Mouse (Mus musculus) forebrain, embryonic 11.5 days (tissue): ENCODE results near the gene Tnnt1. TPM values are rescaled to one million over a fixed set of nuclear protein-coding genes. Genes with fewer than 3 reads are reported as not detected.

ENCODE experiments used
- ATAC-seq: fragments of 200-750 bp; cut with Nextera tagmentation; replicated peaks from 2 replicates; pipeline ENCODE4 v1.8.0; 2017; ENCODE audit warnings: moderate TSS enrichment; ENCODE audit not compliant: low FRiP score
- DNase-seq: peaks from one replicate; pipeline ENCODE4 v3.0.0-alpha.2; 2017; ENCODE audit warnings: low spot score
- H3K27ac ChIP-seq: fragments of 300-500 bp; sonication (generic); 2 replicates; pipeline ENCODE4 v1.5.1; 2014; ENCODE audit warnings: low read depth, low read length
- H3K27me3 ChIP-seq: fragments of 300-500 bp; sonication (generic); 2 replicates; pipeline ENCODE4 v1.6.1; 2014; ENCODE audit warnings: mild to moderate bottlenecking, low read length, mixed read lengths; ENCODE audit not compliant: control insufficient read depth, insufficient read depth
- H3K36me3 ChIP-seq: fragments of 300-500 bp; sonication (generic); 2 replicates; pipeline ENCODE4 v1.6.1; 2014; ENCODE audit warnings: mild to moderate bottlenecking, low read length, moderate library complexity, mixed read lengths; ENCODE audit not compliant: control insufficient read depth, insufficient read depth
- H3K4me1 ChIP-seq: fragments of 300-500 bp; sonication (generic); replicated peaks from 2 replicates; pipeline ENCODE4 v1.6.1; 2014; ENCODE audit warnings: low read length, mixed read lengths; ENCODE audit not compliant: control insufficient read depth, insufficient read depth
- H3K4me2 ChIP-seq: fragments of 300-500 bp; sonication (generic); 2 replicates; pipeline ENCODE4 v1.6.1; 2014; ENCODE audit warnings: low read depth, mild to moderate bottlenecking, low read length, moderate library complexity, mixed read lengths; ENCODE audit not compliant: severe bottlenecking
- H3K4me3 ChIP-seq: fragments of 300-500 bp; sonication (generic); 2 replicates; pipeline ENCODE4 v1.5.1; 2014; ENCODE audit warnings: low read depth, low read length
- H3K9ac ChIP-seq: fragments of 300-500 bp; sonication (generic); 2 replicates; pipeline ENCODE4 v1.6.1; 2014; ENCODE audit warnings: low read length
- H3K9me3 ChIP-seq: fragments of 300-500 bp; sonication (generic); 2 replicates; pipeline ENCODE4 v1.6.1; 2016; ENCODE audit warnings: low read length, mixed read lengths; ENCODE audit not compliant: control insufficient read depth
- WGBS: fragments of 180-500 bp; shearing (Covaris S2); extraction: QIAGEN DNeasy Blood & Tissue Kit; methylation state at CpG from one replicate; pipeline ENCODE4 v1.1.7; 2014; 5-methylcytosine and 5-hydroxymethylcytosine counted together
- polyA plus RNA-seq: library from polyadenylated mRNA; unstranded; fragments of >200 nt; fragmentation: Nextera tagmentation; extraction: Ambion mirVana; gene quantifications from 2 replicates; pipeline ENCODE4 v1.2.1, GENCODE M21; 2014

Gene Tnnt1
- polyA plus RNA-seq, 1 experiment from 2014 or later = 4.2 TPM

DNA sequence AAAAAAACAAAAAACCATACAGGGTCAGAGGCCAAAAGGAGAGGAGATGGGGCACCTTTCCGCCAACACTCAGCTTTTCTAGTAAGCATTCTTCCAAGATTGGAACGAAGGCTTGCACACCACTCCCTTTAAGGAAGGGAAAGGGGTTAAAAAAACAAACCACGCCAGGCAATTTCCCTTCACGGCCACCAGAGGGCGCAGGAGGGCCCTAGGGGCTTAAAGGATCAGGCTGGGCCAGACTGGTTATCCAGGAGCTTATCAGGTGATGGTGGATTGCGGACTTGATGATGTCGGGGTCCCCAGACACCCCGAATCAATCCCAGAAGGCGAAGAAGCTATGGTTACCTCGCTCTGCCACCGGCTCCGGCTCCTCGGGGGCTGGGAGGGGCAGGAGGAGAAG is 2.9 kb downstream of the Tnnt1 start:
- H3K4me3 ChIP-seq = no peak overlapping the region
- H3K9me3 ChIP-seq = no peaks in the 10 kb centered on the region
- H3K4me2 ChIP-seq = no peak overlapping the region
- 26% methylated on average over 13 of the region's 13 CpGs for WGBS
- ATAC-seq (no peak), DNase-seq (peak; percentile 68)
- H3K36me3 ChIP-seq = no peaks in the 10 kb centered on the region
- no peak overlapping the region for H3K27ac ChIP-seq
- no peaks in the 10 kb centered on the region for H3K27me3 ChIP-seq
- no peak overlapping the region for H3K9ac ChIP-seq
- H3K4me1 ChIP-seq = peaks cover 7% of the 10 kb centered on the region

DNA sequence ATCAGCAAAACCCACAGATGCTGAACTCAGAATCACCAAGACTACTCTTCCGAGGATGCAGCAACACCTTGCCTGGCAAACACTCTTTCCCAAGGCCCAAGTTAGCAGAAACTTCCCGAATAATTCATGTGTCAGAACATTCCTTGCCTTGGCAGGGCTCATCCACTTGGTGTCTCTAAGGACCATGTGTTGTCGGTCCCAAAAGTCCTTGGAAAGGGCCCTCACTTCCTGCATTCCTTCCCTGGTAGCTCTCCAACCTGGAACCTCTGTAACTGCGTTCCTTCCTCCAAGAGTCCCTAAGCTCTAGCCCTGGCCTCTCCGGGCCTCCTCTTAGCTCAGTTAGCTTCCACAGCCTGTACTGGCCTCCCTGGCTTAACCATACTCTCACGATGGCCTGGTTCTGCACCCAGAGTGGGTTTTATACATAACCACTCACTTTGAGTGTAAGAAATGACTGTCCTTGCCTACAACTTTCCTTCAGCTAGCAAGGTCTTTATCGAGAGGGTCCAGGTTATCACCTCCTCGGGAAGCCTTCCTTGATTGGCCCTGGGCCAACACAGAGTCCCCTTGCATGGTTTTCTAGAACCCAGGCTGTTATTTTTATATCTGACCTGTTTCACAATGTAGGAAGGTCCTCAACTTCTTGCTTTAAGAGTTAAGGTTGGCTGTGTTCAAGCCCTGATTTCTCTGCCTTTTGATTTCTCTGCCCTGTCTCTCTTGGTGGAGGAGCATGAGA is 4.5 kb downstream of the Tnnt1 start:
- ATAC-seq (no peak), DNase-seq (no peak)
- WGBS = 81% methylated on average over 8 of the region's 8 CpGs
- Histone ChIP-seq H3K9me3 (no peaks in the 10 kb centered on the region), H3K4me2 (no peak overlapping the region), H3K27me3 (no peaks in the 10 kb centered on the region), H3K9ac (no peak overlapping the region), H3K27ac (no peak overlapping the region), H3K4me3 (no peak overlapping the region), H3K4me1 (peaks cover 7% of the 10 kb centered on the region), H3K36me3 (no peaks in the 10 kb centered on the region)

DNA sequence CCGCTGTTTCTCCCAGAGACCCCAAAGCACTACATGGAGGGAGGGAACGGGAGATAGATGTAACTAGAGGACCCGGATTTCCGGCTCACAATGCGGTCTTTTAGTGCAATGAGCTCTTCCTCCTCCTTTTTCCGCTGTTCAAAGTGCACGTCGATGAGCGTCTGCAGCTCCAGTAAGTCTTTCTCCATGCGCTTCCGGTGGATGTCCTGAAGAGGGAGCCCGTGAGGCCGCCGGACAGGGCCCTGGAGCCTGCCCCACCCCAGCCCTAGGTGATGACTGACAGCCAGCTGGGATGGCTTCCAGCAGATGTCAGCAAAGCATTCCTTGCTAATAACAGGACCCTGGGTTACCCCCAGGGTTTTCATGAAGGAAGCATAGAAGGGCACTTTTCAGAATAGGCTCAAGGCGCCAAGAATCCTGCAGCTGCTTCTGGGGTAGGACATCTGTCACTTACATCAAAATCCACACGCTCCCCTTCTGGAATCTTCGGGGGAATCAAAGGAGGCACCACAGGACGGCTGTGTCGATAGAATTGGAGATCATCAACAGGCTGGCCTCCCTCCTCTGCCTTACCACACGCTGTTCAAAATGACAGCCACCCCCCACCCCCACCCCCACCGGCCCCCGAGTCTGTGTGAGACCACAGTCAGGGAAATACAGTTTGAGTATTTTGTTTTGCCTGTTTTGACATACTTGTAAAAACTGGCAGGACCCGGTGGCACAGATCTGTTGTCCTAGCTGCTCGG is 6.1 kb downstream of the Tnnt1 start:
- peak; percentile 82 for ATAC-seq
- peak; percentile 89 for DNase-seq
- no peak overlapping the region for H3K9ac ChIP-seq
- H3K27ac ChIP-seq = no peak overlapping the region
- 0 out of 2 replicates have a peak, but pooled peaks cover 2% of the 10 kb centered on the region for H3K4me1 ChIP-seq
- no peak overlapping the region for H3K4me3 ChIP-seq
- H3K27me3 ChIP-seq = no peaks in the 10 kb centered on the region
- H3K4me2 ChIP-seq = 0 out of 2 replicates have a peak overlapping the region, but pooled peaks have one; percentile 29
- no peaks in the 10 kb centered on the region for H3K36me3 ChIP-seq
- no peaks in the 10 kb centered on the region for H3K9me3 ChIP-seq
- WGBS = 21% methylated on average over 24 of the region's 24 CpGs

DNA sequence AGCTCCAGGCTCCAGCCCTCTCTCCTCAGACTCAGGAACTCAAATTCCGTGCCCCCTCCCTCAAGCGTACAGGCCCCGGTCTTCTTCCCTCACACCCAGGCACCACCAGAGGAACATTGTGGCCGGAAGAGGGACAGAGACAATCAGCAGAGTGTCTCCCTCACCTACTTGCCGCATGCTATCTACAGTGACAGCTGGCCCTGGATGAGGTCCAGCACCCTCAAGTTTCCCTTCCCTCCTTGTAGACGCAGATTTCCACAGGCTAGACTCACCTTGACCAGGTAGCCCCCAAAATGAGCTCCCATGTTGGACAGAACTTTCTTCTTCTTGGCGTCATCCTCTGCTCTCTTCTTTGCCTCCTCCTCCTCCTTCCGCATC is 7.5 kb downstream of the Tnnt1 start:
- DNase-seq (no peak), ATAC-seq (no peak)
- WGBS = 93% methylated on average over 8 of the region's 8 CpGs
- no peak overlapping the region for H3K27ac ChIP-seq
- no peaks in the 10 kb centered on the region for H3K36me3 ChIP-seq
- no peaks in the 10 kb centered on the region for H3K4me1 ChIP-seq
- H3K4me3 ChIP-seq = no peak overlapping the region
- H3K27me3 ChIP-seq = no peaks in the 10 kb centered on the region
- no peak overlapping the region for H3K9ac ChIP-seq
- no peak overlapping the region for H3K4me2 ChIP-seq
- H3K9me3 ChIP-seq = no peaks in the 10 kb centered on the region

DNA sequence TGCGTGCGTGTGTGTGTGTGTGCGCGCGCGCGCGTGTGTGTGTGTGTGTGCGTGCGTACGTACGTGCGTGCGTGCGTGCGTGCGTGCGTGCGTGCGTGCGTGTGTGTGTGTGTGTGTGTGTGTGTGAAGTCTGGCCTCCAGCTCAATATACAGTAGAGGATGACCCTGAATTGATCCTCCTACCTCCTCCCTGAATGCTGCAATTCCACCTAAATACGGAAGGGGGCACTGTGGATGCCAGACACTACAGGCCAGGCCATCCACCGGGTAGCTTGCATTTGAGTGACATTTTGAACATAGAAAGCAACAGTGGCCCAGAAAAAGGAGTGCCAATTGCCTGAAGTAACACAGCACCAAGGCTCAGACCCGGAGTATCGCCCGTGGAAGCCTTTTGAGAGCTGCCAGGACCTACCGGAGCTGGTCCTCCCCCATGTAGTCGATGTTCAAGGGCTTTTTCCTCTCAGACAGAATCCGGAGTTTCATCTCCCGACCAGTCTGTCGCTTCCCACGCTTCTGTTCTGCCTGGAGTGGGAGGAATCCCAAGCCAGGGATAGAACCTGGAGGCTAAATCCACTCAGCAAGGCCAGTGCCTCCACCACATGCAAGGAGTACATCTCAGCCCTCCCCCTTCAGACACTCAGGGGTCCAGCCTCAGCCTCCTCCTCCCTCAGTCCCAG is 8.0 kb downstream of the Tnnt1 start:
- Histone ChIP-seq H3K9ac (no peak overlapping the region), H3K27ac (no peak overlapping the region), H3K27me3 (no peaks in the 10 kb centered on the region), H3K9me3 (no peaks in the 10 kb centered on the region), H3K4me1 (no peaks in the 10 kb centered on the region), H3K4me2 (no peak overlapping the region), H3K4me3 (no peak overlapping the region), H3K36me3 (no peaks in the 10 kb centered on the region)
- DNase-seq (no peak), ATAC-seq (no peak)
- 78% methylated on average over 24 of the region's 32 CpGs for WGBS

DNA sequence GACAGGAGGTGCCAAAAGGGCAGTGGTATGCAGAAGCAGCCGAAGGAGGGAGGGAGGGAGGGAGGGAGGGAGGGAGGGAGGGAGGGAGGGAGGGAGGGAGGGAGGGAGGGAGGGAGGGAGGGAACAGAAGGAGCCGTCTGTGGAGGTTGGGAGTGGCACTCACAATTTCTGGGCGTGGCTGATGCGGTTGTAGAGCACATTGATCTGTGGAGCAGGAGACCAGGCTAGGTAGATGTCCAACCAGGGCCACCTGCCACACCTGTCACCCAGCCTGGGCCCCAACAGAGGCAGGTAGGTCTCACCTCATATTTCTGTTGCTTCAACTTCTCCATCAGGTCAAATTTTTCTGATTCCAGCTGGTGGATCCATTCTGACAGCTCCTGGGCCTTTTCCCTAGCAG is 9.0 kb downstream of the Tnnt1 start:
- H3K27ac ChIP-seq = no peak overlapping the region
- DNase-seq = no peak
- H3K36me3 ChIP-seq = no peaks in the 10 kb centered on the region
- H3K4me1 ChIP-seq = no peaks in the 10 kb centered on the region
- no peak overlapping the region for H3K4me2 ChIP-seq
- H3K9ac ChIP-seq = no peak overlapping the region
- ATAC-seq = no peak
- H3K27me3 ChIP-seq = no peaks in the 10 kb centered on the region
- no peak overlapping the region for H3K4me3 ChIP-seq
- WGBS = 68% methylated on average over 4 of the region's 4 CpGs
- H3K9me3 ChIP-seq = no peaks in the 10 kb centered on the region

DNA sequence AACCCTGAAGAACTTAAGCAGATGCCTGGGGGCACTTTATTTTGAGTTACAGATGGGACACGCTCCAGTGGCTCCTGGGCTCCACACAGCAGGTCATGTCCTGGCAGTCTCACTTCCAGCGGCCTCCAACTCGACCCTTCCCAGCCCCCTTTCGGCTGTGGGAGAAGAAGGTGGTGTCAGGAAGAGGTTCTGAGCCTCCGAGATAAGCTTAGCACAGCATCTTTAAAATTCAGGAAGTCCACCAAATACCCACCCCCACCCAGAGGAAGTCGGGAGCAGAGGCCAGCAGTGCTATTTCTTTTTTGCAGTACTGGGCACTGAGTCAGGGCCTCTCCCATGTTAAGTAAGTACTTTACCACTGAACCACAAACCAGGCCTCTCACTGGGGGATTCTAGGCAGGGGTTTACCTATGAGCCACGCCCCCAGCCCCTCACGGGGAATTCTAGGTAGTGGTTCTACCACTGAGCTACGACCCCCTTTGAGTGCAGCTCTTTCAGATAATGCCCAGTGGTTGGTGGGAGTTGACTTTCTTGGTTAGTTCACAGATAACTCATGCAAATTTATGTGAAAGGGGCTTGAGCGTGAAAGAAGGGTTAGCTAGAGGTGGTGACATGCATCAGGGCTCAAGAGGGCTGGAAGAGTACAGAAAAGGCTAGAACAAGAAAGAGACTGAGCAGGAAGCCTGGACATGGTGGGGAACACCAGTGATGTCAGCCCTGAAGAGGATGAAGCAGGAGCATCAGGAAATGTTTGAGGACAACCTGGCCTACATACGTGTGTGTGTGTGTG is 11.3 kb downstream of the Tnnt1 start:
- no peak for ATAC-seq
- no peak overlapping the region for H3K4me2 ChIP-seq
- H3K27me3 ChIP-seq = no peaks in the 10 kb centered on the region

DNA sequence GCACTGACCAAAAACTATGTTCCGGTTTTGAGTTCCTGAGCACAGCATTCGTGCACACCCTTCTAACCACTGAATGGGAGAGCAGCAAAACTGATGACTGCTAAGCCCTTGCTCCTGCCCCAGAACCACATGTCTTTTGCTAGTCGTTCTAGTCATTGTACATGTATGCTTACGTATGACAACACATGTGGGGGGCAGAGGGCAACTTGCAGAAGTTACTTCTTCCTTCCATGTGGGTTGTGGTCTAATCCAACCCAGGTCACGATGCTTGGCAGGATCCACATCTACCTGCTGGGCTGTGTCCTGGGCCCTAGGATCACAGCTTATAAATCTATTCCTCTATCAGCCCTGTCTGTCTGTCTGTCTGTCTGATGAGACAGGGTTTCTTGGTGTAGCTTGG is 12.3 kb downstream of the Tnnt1 start:
- ATAC-seq (no peak), DNase-seq (no peak)
- Histone ChIP-seq H3K27me3 (no peaks in the 10 kb centered on the region), H3K4me1 (peaks cover 16% of the 10 kb centered on the region), H3K4me2 (no peak overlapping the region), H3K9me3 (no peaks in the 10 kb centered on the region), H3K9ac (no peak overlapping the region), H3K27ac (no peak overlapping the region), H3K4me3 (no peak overlapping the region), H3K36me3 (no peaks in the 10 kb centered on the region)
- 82% methylated on average over 5 of the region's 5 CpGs for WGBS

More for the DNA sequence above, 11.3 kb downstream of the Tnnt1 start:
- Histone ChIP-seq H3K4me3 (no peak overlapping the region), H3K9me3 (no peaks in the 10 kb centered on the region), H3K36me3 (no peaks in the 10 kb centered on the region), H3K9ac (no peak overlapping the region), H3K27ac (no peak overlapping the region), H3K4me1 (peaks cover 7% of the 10 kb centered on the region)
- 67% methylated on average over 11 of the region's 11 CpGs for whole genome bisulfite sequencing
- DNase-seq = peak; percentile 42
